21 mouse cellular contexts compared by ENCODE assay signal in genomic region chr6:44849477-44849876, GRCm38 (mm10).
"Had no signal": no experiment of that assay in that cellular context is flagged by ENCODE, and none has a peak within 500 bp of the region (broad histone marks: within the 10 kb centered on the region; RNA-seq: fewer than 3 reads in every experiment).

No protein-coding gene starts in this region.

- DNase-seq: cerebellum, adult 8-10 months; cerebellum, adult 9-10 months; cerebellum, adult 9-11 months; cerebellum, postnatal 10 days; cerebellum, postnatal 14 days; cerebellum, postnatal 25 days; cerebellum, postnatal 36 days; embryo, embryonic 11 days; forebrain, postnatal 0 days; gastrocnemius, adult 2 months; gastrocnemius, postnatal 10 days; gastrocnemius, postnatal 14 days; gastrocnemius, postnatal 25 days; gastrocnemius, postnatal 36 days; heart, adult 11 months; heart, adult 18-20 months; heart, adult 2 months had no signal

- ATAC-seq: forebrain, embryonic 13.5 days; forebrain, embryonic 14.5 days; forebrain, embryonic 15.5 days; forebrain, embryonic 16.5 days; forebrain, postnatal 0 days had no signal
